Mouse (Mus musculus): ENCODE measurements around the gene Map7d1. TPM values are rescaled to one million over a fixed set of nuclear protein-coding genes. Genes with fewer than 3 reads are reported as not detected.
"Not testable (repeated sequence)": the region's sequence is repeated elsewhere in the genome, so short reads cannot be mapped to it uniquely, and the experiment has no call there.

The Map7d1 gene
- total RNA-seq, 2 experiments from 2014 or later, result 240 to 249 TPM

DNA sequence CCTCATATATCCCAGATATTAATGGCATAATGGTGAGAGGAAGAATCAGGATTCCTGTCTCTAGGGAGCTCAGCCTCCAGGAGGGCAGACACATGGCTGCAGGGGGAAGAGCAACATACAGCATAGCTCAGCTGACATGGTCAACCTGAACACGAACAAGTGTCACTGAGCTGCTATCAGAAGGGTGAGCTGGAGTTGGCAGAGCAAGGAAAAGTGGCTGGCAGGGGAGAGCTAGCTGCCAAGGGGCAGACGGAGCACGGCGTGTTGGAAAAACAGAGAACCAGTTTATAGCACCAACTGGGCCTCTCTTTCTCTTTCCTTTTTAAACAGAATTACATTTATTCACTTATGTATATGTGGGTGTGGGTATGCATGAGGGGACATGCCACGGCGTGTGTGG, 13.6 kb downstream of the Map7d1 start:
- peak; percentile 53 to 75 for DNase-seq

GRCm38 (mm10) chr4:126241956-126242355, 14.2 kb downstream of the Map7d1 start:
- DNase-seq, result peak in 1 of 2 experiments; percentile 48

- DNase-seq, result peak in 1 of 2 experiments; percentile 15
Measured at GRCm38 (mm10) chr4:126239862-126240475, 16.2 kb downstream of the Map7d1 start.

- DNase-seq, result peak; percentile 69 to 85
Measured at GRCm38 (mm10) chr4:126237721-126238242, 18.4 kb downstream of the Map7d1 start.

DNA sequence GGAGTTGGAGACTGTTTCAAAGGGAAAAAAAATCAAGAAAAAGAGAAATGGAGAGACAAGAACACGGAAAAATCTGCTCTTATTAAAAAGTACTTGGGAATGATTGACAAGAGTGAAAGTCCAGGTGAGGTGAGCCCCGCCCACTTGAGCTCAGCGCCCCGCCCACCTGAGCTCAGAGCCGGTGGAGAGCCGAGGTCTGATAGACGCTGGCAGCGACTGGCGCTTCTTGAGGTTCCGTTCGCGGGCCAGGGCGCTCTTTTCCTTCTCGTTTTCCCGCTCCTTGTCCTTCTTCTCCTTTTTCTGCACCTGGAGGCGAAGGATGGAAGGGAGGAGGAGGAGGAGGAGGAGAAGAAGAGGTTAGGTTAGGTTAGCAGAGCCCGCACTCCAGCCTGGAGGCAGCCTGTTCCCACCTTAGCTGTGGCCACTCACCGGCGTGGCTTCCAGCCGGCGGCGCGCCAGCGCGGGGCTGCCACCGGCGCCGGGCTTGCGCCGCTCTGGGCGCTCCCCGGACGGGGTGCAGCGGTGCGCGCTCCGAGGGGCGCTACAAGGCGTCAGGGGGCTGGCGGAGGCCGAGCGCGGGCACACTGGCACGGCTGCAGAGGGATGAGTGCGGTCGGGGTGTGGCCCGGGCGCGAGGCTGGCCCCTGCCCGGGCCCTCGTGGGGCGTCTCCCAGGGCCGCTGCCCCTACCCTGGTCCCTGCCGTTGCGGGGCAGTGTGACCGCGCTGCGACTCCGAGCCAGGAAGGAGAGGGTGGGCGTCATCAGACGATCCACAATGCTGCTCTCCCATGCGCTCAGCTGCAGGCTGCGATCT, 19.5 kb downstream of the Map7d1 start:
- DNase-seq, result peak in 1 of 2 experiments; percentile 36

DNA sequence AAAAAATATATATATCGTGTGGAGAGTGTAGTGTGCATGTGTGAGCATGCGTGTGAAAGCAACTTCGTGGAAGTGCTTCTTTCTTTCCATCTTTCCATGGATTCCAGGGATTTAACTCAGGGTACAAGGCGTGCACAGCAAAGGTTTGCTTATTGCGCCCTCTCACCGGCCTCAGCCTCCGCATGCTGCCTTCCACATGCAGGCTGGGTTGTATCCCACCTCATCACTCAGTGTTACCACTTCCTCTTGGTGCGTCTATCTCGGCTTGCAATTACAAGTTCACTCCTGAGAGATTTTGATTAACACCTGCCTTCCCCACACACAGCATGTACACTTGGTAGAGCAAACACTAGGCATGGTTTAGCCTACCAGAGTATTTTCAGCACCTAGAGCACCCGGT, 21.0 kb downstream of the Map7d1 start:
- no peak for DNase-seq

GRCm38 (mm10) chr4:126234496-126235175, 21.5 kb downstream of the Map7d1 start:
- DNase-seq, result peak in 1 of 2 experiments; percentile 24

GRCm38 (mm10) chr4:126233676-126234308, 22.4 kb downstream of the Map7d1 start:
- DNase-seq, result no peak

DNA sequence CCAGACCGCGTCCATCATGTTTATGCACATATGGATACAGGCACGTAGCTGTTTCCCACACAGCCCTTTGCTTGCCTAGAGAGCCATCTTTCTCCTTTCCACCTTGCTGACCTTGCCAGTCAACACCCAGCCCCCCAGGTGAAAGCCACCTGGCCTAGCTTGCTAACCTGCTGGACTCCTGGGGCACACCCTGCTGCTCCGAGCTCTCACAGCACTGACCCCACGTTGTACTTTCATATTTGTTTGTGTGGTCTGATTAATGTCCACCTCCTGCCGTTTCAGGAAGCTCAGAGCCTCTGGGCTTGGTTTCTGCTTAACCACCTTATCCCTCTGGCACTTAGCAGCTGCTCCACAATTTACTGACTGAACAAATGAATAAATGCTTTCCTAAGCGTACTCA, 26.2 kb downstream of the Map7d1 start:
- DNase-seq, result no peak

DNA sequence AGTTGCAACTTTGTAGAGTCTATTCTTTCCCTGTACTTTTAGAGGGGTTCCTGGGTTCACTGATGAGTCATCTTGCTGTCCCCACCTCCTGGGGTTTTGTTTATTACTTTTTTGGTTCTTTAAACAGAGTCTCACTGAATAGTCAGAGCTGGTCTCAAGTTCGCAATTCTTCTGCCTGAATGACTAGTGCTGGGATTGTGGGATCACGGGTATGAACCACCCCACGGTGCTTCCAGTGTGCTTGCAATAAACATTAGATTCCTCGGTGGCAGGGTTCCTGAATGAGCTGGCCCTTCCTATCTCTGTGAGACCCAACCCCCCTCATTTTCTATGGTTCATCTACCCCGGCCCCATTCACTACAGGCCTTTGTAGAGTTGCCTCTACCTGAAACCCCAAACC, 28.0 kb downstream of the Map7d1 start:
- DNase-seq, result peak in 1 of 2 experiments; percentile 46

DNA sequence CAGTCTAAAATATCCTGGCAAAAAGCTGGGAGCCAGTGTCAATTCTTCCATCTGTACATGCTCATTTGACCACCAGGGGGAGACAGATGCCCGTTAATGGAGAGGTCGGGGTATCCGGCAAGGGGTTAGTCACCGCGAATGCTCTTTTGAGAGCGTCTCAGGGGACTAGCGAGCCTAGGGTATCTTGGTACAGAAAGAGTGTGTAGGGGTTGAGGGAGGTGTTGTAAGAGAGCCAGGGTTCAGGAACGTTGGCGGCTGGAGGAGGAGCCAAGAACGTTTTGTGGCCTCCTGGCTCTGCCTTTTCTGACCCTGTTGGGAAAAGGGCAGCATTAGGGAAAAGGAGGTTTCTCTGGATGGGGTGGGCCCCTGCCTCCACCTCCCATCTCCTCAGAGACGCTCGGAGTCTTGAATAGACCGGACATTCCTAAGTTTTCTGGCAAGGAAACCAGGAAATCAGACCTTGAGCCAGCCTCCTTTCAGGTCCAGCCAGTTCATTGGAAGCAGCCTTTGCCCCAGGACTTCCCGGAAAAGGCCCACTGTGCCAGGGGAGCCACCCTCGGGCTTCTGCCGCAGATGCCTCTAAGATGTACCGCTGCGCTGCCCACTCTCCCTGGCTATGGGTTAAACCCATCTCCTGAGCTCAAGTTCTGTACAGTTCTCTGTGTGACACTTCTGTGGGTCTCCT, 28.9 kb downstream of the Map7d1 start:
- peak; percentile 92 to 99 for DNase-seq

GRCm38 (mm10) chr4:126226640-126227039, 29.5 kb downstream of the Map7d1 start:
- DNase-seq, result no peak

- DNase-seq, result no peak
Measured at GRCm38 (mm10) chr4:126222631-126223030, 33.5 kb downstream of the Map7d1 start.

- DNase-seq, result no peak
Measured at GRCm38 (mm10) chr4:126220045-126220444, 36.1 kb downstream of the Map7d1 start.

GRCm38 (mm10) chr4:126219540-126219939, 36.6 kb downstream of the Map7d1 start:
- DNase-seq, result not testable (repeated sequence)

GRCm38 (mm10) chr4:126217771-126218170, 38.4 kb downstream of the Map7d1 start:
- peak in 1 of 2 experiments; percentile 57 for DNase-seq

GRCm38 (mm10) chr4:126207081-126207480, 49.1 kb downstream of the Map7d1 start:
- no peak for DNase-seq

GRCm38 (mm10) chr4:126205386-126205785, 50.8 kb downstream of the Map7d1 start:
- DNase-seq, result no peak

DNA sequence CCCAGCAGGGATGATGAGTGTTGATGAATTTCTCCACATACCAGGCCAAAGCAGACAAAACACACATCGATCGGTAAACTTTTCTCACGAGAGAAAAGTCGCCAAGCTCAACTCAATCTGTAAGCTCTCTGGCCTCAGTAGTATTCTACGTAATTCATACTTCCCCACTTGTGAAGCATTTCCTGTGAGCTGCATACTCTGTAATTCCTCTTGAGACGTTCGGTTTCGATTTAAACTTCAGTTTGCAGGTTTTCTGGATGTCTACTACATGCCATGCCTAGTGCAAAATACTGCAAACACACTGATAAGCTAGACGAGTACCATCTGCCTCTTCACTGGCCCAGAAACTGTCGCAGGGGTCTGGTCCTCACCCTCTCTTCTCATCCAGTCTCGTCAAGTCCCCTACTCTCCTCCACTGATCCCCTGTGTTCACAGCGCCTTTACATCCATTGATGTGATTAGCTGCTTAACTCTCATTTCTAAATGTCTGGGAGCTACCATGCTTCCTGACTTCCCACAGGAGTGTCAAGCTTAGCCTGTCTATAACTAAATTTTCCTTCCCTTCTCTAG, 51.4 kb downstream of the Map7d1 start:
- no peak for DNase-seq

DNA sequence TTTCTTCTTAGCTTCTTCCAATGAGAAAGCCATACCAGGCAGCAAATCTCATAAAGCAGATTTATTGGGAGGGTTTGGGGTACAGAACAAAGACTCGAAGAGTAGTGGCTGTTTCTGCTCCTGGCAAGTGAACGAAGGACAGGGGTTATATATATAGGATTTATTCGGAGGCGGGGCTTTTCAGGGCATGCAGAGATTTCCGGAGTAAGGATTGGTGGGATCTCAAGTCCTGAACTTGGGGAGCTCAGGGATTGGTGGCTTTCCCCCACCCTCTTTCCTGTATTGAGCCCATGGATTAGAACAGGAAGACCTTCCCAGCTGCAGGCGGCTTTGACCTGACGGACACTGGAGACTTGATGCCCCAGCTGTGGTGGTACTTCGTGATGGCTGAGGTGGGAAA, 52.1 kb downstream of the Map7d1 start:
- DNase-seq, result no peak

GRCm38 (mm10) chr4:126203336-126203895, 52.7 kb downstream of the Map7d1 start:
- no peak for DNase-seq
